Mouse (Mus musculus) embryonic fibroblast, embryonic 13.5 days (primary cell): Measurements from ENCODE around the gene Acsbg1.

Experiments
- CTCF ChIP-seq: IDR thresholded peaks from 2 replicates; pipeline ENCODE4 v1.5.1; 2011; ENCODE audit warnings: mild to moderate bottlenecking, control low read depth, low read length, moderate library complexity, borderline replicate concordance; ENCODE audit not compliant: insufficient read depth
- POLR2A ChIP-seq: IDR thresholded peaks from 2 replicates; pipeline ENCODE4 v1.6.1; 2011; ENCODE audit warnings: low read depth, mild to moderate bottlenecking, control low read depth, low read length, moderate library complexity

- TF ChIP-seq CTCF: no peak
- TF ChIP-seq POLR2A: no peak
Observed at GRCm38 (mm10) chr9:54682846-54683245, 21.2 kb upstream of the Acsbg1 start.
